Mouse (Mus musculus) MEL (cell line): ENCODE data around the gene Zbtb7b. TPM values are rescaled to one million over a fixed set of nuclear protein-coding genes. Genes with fewer than 3 reads are reported as not detected.

Experiments used
- DNase-seq: peaks from one replicate; pipeline ENCODE4 v3.0.0; 2011; ENCODE audit warnings: low read depth, low spot score
- H3K27ac ChIP-seq: 2 replicates; pipeline ENCODE4 v1.5.1; 2012; ENCODE audit warnings: low read depth, mild to moderate bottlenecking, control low read depth, low read length, moderate library complexity; ENCODE audit not compliant: control insufficient read depth
- H3K27me3 ChIP-seq, 2 experiments: fragments of 150-350 bp in 1 of 2; sonication (generic) in 1 of 2; 2 replicates each; pipeline ENCODE4 v1.6.1; 2012; ENCODE audit warnings: low read length in 2 of 2, mild to moderate bottlenecking in 2 of 2, improper control_type of control experiment in 1 of 2, moderate library complexity in 1 of 2; ENCODE audit not compliant: insufficient read depth in 2 of 2, control insufficient read depth in 1 of 2
- H3K36me3 ChIP-seq, 2 experiments: 2 replicates each; pipeline ENCODE4 v1.6.1; 2012 to 2014; ENCODE audit warnings: low read length in 2 of 2, improper control_type of control experiment in 1 of 2, inconsistent platforms in 1 of 2, mild to moderate bottlenecking in 1 of 2; ENCODE audit not compliant: insufficient read depth in 2 of 2, control insufficient read depth in 1 of 2
- H3K4me1 ChIP-seq, 2 experiments: fragments of 150-350 bp in 1 of 2; sonication (generic) in 1 of 2; 2 replicates each; pipeline ENCODE4 v1.6.1; 2012; ENCODE audit warnings: low read length in 2 of 2, improper control_type of control experiment in 1 of 2, mild to moderate bottlenecking in 1 of 2; ENCODE audit not compliant: insufficient read depth in 2 of 2, control insufficient read depth in 1 of 2
- H3K4me3 ChIP-seq, 2 experiments: fragments of 150-350 bp in 1 of 2; sonication (generic) in 1 of 2; 2 replicates each; pipeline ENCODE4 v1.5.1; 2012; ENCODE audit warnings: low read depth in 2 of 2, low read length in 2 of 2, mild to moderate bottlenecking in 2 of 2, moderate library complexity in 2 of 2, control low read depth in 1 of 2, improper control_type of control experiment in 1 of 2; ENCODE audit not compliant: control insufficient read depth in 1 of 2, insufficient read depth in 1 of 2
- H3K79me2 ChIP-seq: 2 replicates; pipeline ENCODE4 v1.6.1; 2012; ENCODE audit warnings: mild to moderate bottlenecking, low read length, moderate library complexity; ENCODE audit not compliant: control insufficient read depth, poor library complexity, insufficient read depth
- H3K9ac ChIP-seq: 2 replicates; pipeline ENCODE4 v1.6.1; 2012; ENCODE audit warnings: low read depth, mild to moderate bottlenecking, control low read depth, low read length, moderate library complexity; ENCODE audit not compliant: control insufficient read depth, poor library complexity, severe bottlenecking
- H3K9me3 ChIP-seq: fragments of 150-350 bp; sonication (generic); replicated peaks from 2 replicates; pipeline ENCODE4 v1.6.1; 2012; ENCODE audit warnings: mild to moderate bottlenecking, low read length, improper control_type of control experiment, moderate library complexity; ENCODE audit not compliant: insufficient read depth
- BHLHE40 ChIP-seq: IDR thresholded peaks from 2 replicates; pipeline ENCODE4 v1.6.1; 2012; ENCODE audit warnings: low read depth, mild to moderate bottlenecking, inconsistent platforms, low read length, improper control_type of control experiment, borderline replicate concordance
- CHD1 ChIP-seq: IDR thresholded peaks from 2 replicates; pipeline ENCODE4 v1.6.1; 2012; ENCODE audit warnings: low read depth, mild to moderate bottlenecking, inconsistent platforms, low read length, improper control_type of control experiment
- CHD2 ChIP-seq: IDR thresholded peaks from 2 replicates; pipeline ENCODE4 v1.6.1; 2011; ENCODE audit warnings: low read length, improper control_type of control experiment
- CTCF ChIP-seq, 3 experiments: IDR thresholded peaks in 2 of 3; conservative IDR thresholded peaks in 1 of 3; 2 replicates each; pipeline ENCODE4 v1.5.1; 2011 to 2012; ENCODE audit warnings: low read length in 3 of 3, low read depth in 2 of 3, mild to moderate bottlenecking in 2 of 3, improper control_type of control experiment in 1 of 3, inconsistent platforms in 1 of 3, mixed read lengths in 1 of 3, moderate library complexity in 1 of 3; ENCODE audit not compliant: control insufficient read depth in 1 of 3, insufficient read depth in 1 of 3, poor library complexity in 1 of 3, severe bottlenecking in 1 of 3
- ELF1 ChIP-seq: IDR thresholded peaks from 2 replicates; pipeline ENCODE4 v1.6.1; 2014; ENCODE audit warnings: low read depth, mild to moderate bottlenecking, inconsistent platforms, low read length, improper control_type of control experiment, moderate library complexity
- ETS1 ChIP-seq: IDR thresholded peaks from 2 replicates; pipeline ENCODE4 v1.6.1; 2012; ENCODE audit warnings: low read depth, mild to moderate bottlenecking, inconsistent platforms, low read length, improper control_type of control experiment, moderate library complexity
- HCFC1 ChIP-seq: IDR thresholded peaks from 2 replicates; pipeline ENCODE4 v1.6.1; 2012; ENCODE audit warnings: low read depth, mild to moderate bottlenecking, inconsistent platforms, low read length, improper control_type of control experiment, moderate library complexity
- KAT2A ChIP-seq: conservative IDR thresholded peaks from 2 replicates; pipeline ENCODE4 v1.6.1; 2012; ENCODE audit warnings: low read depth, low read length, improper control_type of control experiment, inconsistent platforms
- MAZ ChIP-seq: IDR thresholded peaks from 2 replicates; pipeline ENCODE4 v1.6.1; 2012; ENCODE audit warnings: low read depth, mild to moderate bottlenecking, inconsistent platforms, low read length, improper control_type of control experiment
- MEF2A ChIP-seq: IDR thresholded peaks from 2 replicates; pipeline ENCODE4 v1.6.1; 2014; ENCODE audit warnings: low read depth, mild to moderate bottlenecking, inconsistent platforms, low read length, improper control_type of control experiment; ENCODE audit not compliant: poor library complexity, insufficient replicate concordance, severe bottlenecking; ENCODE audit errors: extremely low read depth
- MXI1 ChIP-seq: IDR thresholded peaks from 2 replicates; pipeline ENCODE4 v1.6.1; 2011; ENCODE audit warnings: mild to moderate bottlenecking, low read depth, low read length, improper control_type of control experiment
- NRF1 ChIP-seq: IDR thresholded peaks from 2 replicates; pipeline ENCODE4 v1.6.1; 2014; ENCODE audit warnings: low read depth, mild to moderate bottlenecking, inconsistent platforms, low read length, improper control_type of control experiment, moderate library complexity; ENCODE audit not compliant: poor library complexity, insufficient read depth, severe bottlenecking
- POLR2A ChIP-seq, 2 experiments: IDR thresholded peaks; 2 replicates each; pipeline ENCODE4 v1.6.1; 2011 to 2012; ENCODE audit warnings: low read length in 2 of 2, mild to moderate bottlenecking in 2 of 2, control low read depth in 1 of 2, improper control_type of control experiment in 1 of 2, low read depth in 1 of 2, moderate library complexity in 1 of 2; ENCODE audit not compliant: control insufficient read depth in 1 of 2, insufficient read depth in 1 of 2, poor library complexity in 1 of 2
- POLR2AphosphoS2 ChIP-seq: IDR thresholded peaks from 2 replicates; pipeline ENCODE4 v1.6.1; 2011; ENCODE audit warnings: low read length, improper control_type of control experiment
- POLR2AphosphoS5 ChIP-seq: IDR thresholded peaks from 2 replicates; pipeline ENCODE4 v1.6.1; 2012; ENCODE audit warnings: low read depth, borderline replicate concordance, mild to moderate bottlenecking, inconsistent platforms, low read length, moderate library complexity, mixed read lengths
- RAD21 ChIP-seq: IDR thresholded peaks from 2 replicates; pipeline ENCODE4 v1.6.1; 2011; ENCODE audit warnings: mild to moderate bottlenecking, low read depth, low read length, improper control_type of control experiment
- RCOR1 ChIP-seq: IDR thresholded peaks from 2 replicates; pipeline ENCODE4 v1.6.1; 2012; ENCODE audit warnings: low read depth, mild to moderate bottlenecking, inconsistent platforms, low read length, improper control_type of control experiment
- SIN3A ChIP-seq: IDR thresholded peaks from 2 replicates; pipeline ENCODE4 v1.6.1; 2012; ENCODE audit warnings: low read length, improper control_type of control experiment, inconsistent platforms
- SMC3 ChIP-seq: IDR thresholded peaks from 2 replicates; pipeline ENCODE4 v1.6.1; 2011; ENCODE audit warnings: low read depth, low read length, improper control_type of control experiment
- UBTF ChIP-seq: IDR thresholded peaks from 2 replicates; pipeline ENCODE4 v1.6.1; 2012; ENCODE audit warnings: low read depth, mild to moderate bottlenecking, inconsistent platforms, low read length, improper control_type of control experiment, moderate library complexity, borderline replicate concordance; ENCODE audit not compliant: insufficient read depth
- USF2 ChIP-seq, 2 experiments: IDR thresholded peaks; 2 replicates each; pipeline ENCODE4 v1.6.1; 2011 to 2012; ENCODE audit warnings: improper control_type of control experiment in 2 of 2, low read length in 2 of 2, borderline replicate concordance in 1 of 2, inconsistent platforms in 1 of 2, low read depth in 1 of 2, mild to moderate bottlenecking in 1 of 2; ENCODE audit not compliant: insufficient read depth in 1 of 2
- ZC3H11A ChIP-seq: IDR thresholded peaks from 2 replicates; pipeline ENCODE4 v1.6.1; 2012; ENCODE audit warnings: low read depth, mild to moderate bottlenecking, inconsistent platforms, low read length, improper control_type of control experiment
- ZKSCAN1 ChIP-seq: IDR thresholded peaks from 2 replicates; pipeline ENCODE4 v1.6.1; 2012; ENCODE audit warnings: low read depth, mild to moderate bottlenecking, inconsistent platforms, low read length, improper control_type of control experiment, moderate library complexity
- ZMIZ1 ChIP-seq: IDR thresholded peaks from 2 replicates; pipeline ENCODE4 v1.6.1; 2012; ENCODE audit warnings: low read depth, mild to moderate bottlenecking, inconsistent platforms, low read length, improper control_type of control experiment, moderate library complexity
- polyA plus RNA-seq, 2 experiments: library from polyadenylated mRNA; stranded (reverse) in 1 of 2; unstranded in 1 of 2; fragments of >175 nt in 1 of 2; fragments of >200 nt in 1 of 2; gene quantifications; 2 replicates each; pipeline versions ENCODE4 v1.2.1 to v1.2.4; 2012; ENCODE audit warnings: low replicate concordance in 2 of 2, low read depth in 1 of 2; ENCODE audit not compliant: insufficient read length in 2 of 2, insufficient read depth in 1 of 2, missing spikeins in 1 of 2
- total RNA-seq: library from RNA; depleted of rRNA; stranded (reverse); fragments of 300-350 nt; gene quantifications from 2 replicates; pipeline ENCODE4 v1.2.3, GENCODE M21; 2012

The Zbtb7b gene
- total and polyA plus RNA-seq, 3 experiments: 8.5 to 20.1 TPM; not detected in 1

- no peak overlapping the region for H3K4me3 ChIP-seq
- DNase-seq: no peak
- no peaks in the 10 kb centered on the region for H3K9me3 ChIP-seq
- H3K79me2 ChIP-seq: no peaks in the 10 kb centered on the region
- TF ChIP-seq KAT2A: no peak
- no peak for TF ChIP-seq USF2 (IDR thresholded peaks at IDR 0.05; ENCODE audit: borderline replicate concordance in 1 of 2, insufficient read depth in 1 of 2, low read depth in 1 of 2, low read length in 2 of 2)
- no peak for TF ChIP-seq BHLHE40
- TF ChIP-seq UBTF: no peak
- no peak for TF ChIP-seq ZKSCAN1
- TF ChIP-seq SIN3A: no peak
- no peak for TF ChIP-seq HCFC1
- TF ChIP-seq POLR2AphosphoS5: no peak
- no peak for TF ChIP-seq CHD1
- no peak overlapping the region for H3K27ac ChIP-seq
- no peaks in the 10 kb centered on the region for H3K27me3 ChIP-seq
- peaks cover 0 to 6% of the 10 kb centered on the region in 2 experiments; a peak in 1 of 4 replicates for H3K4me1 ChIP-seq
- no peak overlapping the region for H3K9ac ChIP-seq
- H3K36me3 ChIP-seq: no peaks in the 10 kb centered on the region
These were observed 15.0 kb downstream of the Zbtb7b start for GRCm38 (mm10) chr3:89379388-89380131.

GRCm38 (mm10) chr3:89378394-89379067 is 16.0 kb downstream of the Zbtb7b start:
- Histone ChIP-seq H3K9me3 (no peaks in the 10 kb centered on the region), H3K4me3 (no peak overlapping the region)
- TF ChIP-seq POLR2A (IDR thresholded peaks at IDR 0.05; ENCODE audit: control insufficient read depth in 1 of 2, insufficient read depth in 1 of 2, low read depth in 1 of 2, low read length in 2 of 2, poor library complexity in 1 of 2) (0 out of 4 replicates have a peak, but pooled peaks of 1 of the 2 experiments have one; percentile 18), ELF1 (no peak), ZMIZ1 (no peak), HCFC1 (no peak), ETS1 (no peak), RCOR1 (no peak), ZC3H11A (peak; percentile 45), MEF2A (no peak), KAT2A (no peak), SIN3A (no peak), USF2 (IDR thresholded peaks at IDR 0.05; ENCODE audit: borderline replicate concordance in 1 of 2, insufficient read depth in 1 of 2, low read depth in 1 of 2, low read length in 2 of 2) (no peak), UBTF (no peak), MXI1 (no peak), POLR2AphosphoS2 (no peak), CTCF (IDR thresholded peaks at IDR 0.05 in 2 of 3, conservative IDR thresholded peaks at IDR 0.05 in 1 of 3; ENCODE audit: control insufficient read depth in 1 of 3, insufficient read depth in 1 of 3, low read depth in 2 of 3, low read length in 3 of 3, poor library complexity in 1 of 3, severe bottlenecking in 1 of 3) (peak; percentile 73 to 99 (median 76)), RAD21 (peak; percentile 31), SMC3 (peak; percentile 74), NRF1 (no peak), CHD2 (0 out of 2 replicates have a peak, but pooled peaks have one; percentile 15), BHLHE40 (0 out of 2 replicates have a peak, but pooled peaks have one; percentile 18), MAZ (peak; percentile 85; the same call in 1 of the 2 replicates)
- TF ChIP-seq, all 39 proteins: peak for 8
- no peaks in the 10 kb centered on the region for H3K79me2 ChIP-seq
- H3K4me1 ChIP-seq: peaks cover 0 to 9% of the 10 kb centered on the region in 2 experiments; a peak in 1 of 4 replicates
- peaks cover 0 to 4% of the 10 kb centered on the region in 2 experiments; a peak in 1 of 4 replicates for H3K36me3 ChIP-seq
- H3K27ac ChIP-seq: no peak overlapping the region
- H3K9ac ChIP-seq: no peak overlapping the region
- no peaks in the 10 kb centered on the region for H3K27me3 ChIP-seq
- DNase-seq: peak; percentile 61
